Mouse (Mus musculus) heart, embryonic 16.5 days (tissue): ENCODE data around the gene Colq. TPM values are rescaled to one million over a fixed set of nuclear protein-coding genes. Genes with fewer than 3 reads are reported as not detected.
"Not testable (repeated sequence)": the region's sequence is repeated elsewhere in the genome, so short reads cannot be mapped to it uniquely, and the experiment has no call there.

Source experiments
- ATAC-seq: fragments of 200-750 bp; cut with Nextera tagmentation; replicated peaks from 2 replicates; pipeline ENCODE4 v1.8.0; 2017; ENCODE audit warnings: moderate number of reproducible peaks; ENCODE audit not compliant: insufficient read depth, low FRiP score; ENCODE audit errors: extremely low read depth
- H3K27ac ChIP-seq: fragments of 300-500 bp; sonication (generic); 2 replicates; pipeline ENCODE4 v1.5.1; 2014; ENCODE audit warnings: mild to moderate bottlenecking, low read length, control low read depth, moderate library complexity
- H3K27me3 ChIP-seq: fragments of 300-500 bp; sonication (generic); 2 replicates; pipeline ENCODE4 v1.6.1; 2014; ENCODE audit warnings: low read length, mixed read lengths; ENCODE audit not compliant: control insufficient read depth, insufficient read depth
- H3K36me3 ChIP-seq: fragments of 300-500 bp; sonication (generic); 2 replicates; pipeline ENCODE4 v1.6.1; 2014; ENCODE audit not compliant: control insufficient read depth, insufficient read depth
- H3K4me1 ChIP-seq: fragments of 300-500 bp; sonication (generic); 2 replicates; pipeline ENCODE4 v1.6.1; 2014; ENCODE audit warnings: low read length, mixed read lengths; ENCODE audit not compliant: control insufficient read depth, insufficient read depth
- H3K4me2 ChIP-seq: fragments of 300-500 bp; sonication (generic); 2 replicates; pipeline ENCODE4 v1.6.1; 2014; ENCODE audit warnings: low read depth, mild to moderate bottlenecking, control low read depth, low read length
- H3K4me3 ChIP-seq: fragments of 300-500 bp; sonication (generic); 2 replicates; pipeline ENCODE4 v1.5.1; 2014; ENCODE audit warnings: mild to moderate bottlenecking, control low read depth, low read length
- H3K9ac ChIP-seq: fragments of 300-500 bp; sonication (generic); 2 replicates; pipeline ENCODE4 v1.6.1; 2014; ENCODE audit warnings: low read length, control low read depth
- H3K9me3 ChIP-seq: fragments of 300-500 bp; sonication (generic); replicated peaks from 2 replicates; pipeline ENCODE4 v1.6.1; 2016; ENCODE audit warnings: low read length; ENCODE audit not compliant: control insufficient read depth
- WGBS: fragments of 180-500 bp; shearing (Covaris S2); extraction: QIAGEN DNeasy Blood & Tissue Kit; methylation state at CpG from one replicate; pipeline ENCODE4 v1.1.7; 2014; 5-methylcytosine and 5-hydroxymethylcytosine counted together
- polyA plus RNA-seq: library from polyadenylated mRNA; unstranded; fragments of >200 nt; fragmentation: Nextera tagmentation; extraction: Ambion mirVana; gene quantifications from 2 replicates; pipeline ENCODE4 v1.2.1, GENCODE M21; 2015

Gene Colq
- polyA plus RNA-seq, 1 experiment from 2014 or later = 18.8 TPM

DNA sequence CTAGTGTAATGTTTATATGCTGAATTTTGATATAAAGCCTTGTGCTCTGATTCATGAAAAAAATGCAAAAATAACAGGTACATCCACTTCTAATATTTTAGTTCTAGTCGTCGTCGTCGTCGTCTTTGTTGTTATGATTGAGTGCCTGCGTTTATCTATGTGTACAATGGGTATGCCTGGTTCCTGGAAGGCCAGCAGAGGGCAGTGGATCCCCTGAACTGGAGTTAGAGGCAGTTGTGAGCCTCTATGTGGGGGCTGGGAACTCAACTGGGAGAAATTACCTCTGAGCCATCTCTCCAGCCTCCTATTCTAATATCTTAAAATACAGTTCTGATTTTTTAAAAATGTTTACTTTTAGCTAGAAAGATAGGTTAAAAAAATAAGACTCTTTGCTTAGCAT lies 14.4 kb upstream of the Colq start:
- Histone ChIP-seq H3K4me2 (no peak overlapping the region), H3K36me3 (no peaks in the 10 kb centered on the region), H3K9ac (no peak overlapping the region), H3K27me3 (no peaks in the 10 kb centered on the region), H3K4me3 (no peak overlapping the region), H3K4me1 (no peaks in the 10 kb centered on the region), H3K27ac (no peak overlapping the region), H3K9me3 (no peaks in the 10 kb centered on the region)
- ATAC-seq = no peak
- 46% methylated on average over 6 of the region's 6 CpGs for WGBS

DNA sequence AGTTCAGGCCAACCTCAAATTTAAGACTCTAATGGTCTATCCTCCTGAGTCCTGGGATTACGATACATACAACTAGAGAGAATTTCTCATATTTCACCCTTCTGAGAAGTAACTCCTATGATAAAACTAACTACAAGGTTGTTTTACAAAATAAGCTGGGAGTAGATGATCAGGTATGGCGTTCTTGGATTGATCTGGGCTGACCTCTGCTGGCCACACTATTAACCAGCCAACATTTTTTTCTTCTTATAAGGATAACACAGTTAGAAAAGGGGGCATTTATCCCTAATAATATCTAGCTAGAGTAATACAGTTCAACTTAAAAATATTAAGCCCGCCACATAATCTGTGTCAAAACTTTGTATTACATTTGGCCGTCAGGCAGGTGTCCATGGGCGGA lies 13.8 kb upstream of the Colq start:
- 61% methylated on average over 5 of the region's 5 CpGs for WGBS
- no peak overlapping the region for H3K9ac ChIP-seq
- ATAC-seq = no peak

DNA sequence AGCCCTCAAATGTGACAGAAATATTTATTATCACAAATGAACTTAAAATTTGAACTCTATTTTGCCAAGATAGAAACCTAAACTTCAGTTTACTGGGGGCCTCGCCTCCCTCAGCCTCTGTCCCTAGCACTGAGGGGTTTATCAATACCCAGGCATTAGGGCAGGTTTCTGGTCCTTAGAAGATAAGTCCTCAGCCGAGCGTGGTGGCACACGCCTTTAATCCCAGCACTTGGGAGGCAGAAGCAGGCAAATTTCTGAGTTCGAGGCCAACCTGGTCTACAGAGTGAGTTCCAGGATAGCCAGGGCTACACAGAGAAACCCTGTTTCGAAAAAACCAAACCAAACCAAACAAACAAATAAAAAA lies 11.5 kb upstream of the Colq start:
- not testable (repeated sequence) for H3K36me3 ChIP-seq, H3K4me3 ChIP-seq, H3K4me1 ChIP-seq, H3K27me3 ChIP-seq, ATAC-seq, H3K9me3 ChIP-seq, H3K9ac ChIP-seq, H3K4me2 ChIP-seq, H3K27ac ChIP-seq
- WGBS = 72% methylated on average over 6 of the region's 6 CpGs

More for the DNA sequence above, 13.8 kb upstream of the Colq start:
- H3K27me3 ChIP-seq = no peaks in the 10 kb centered on the region
- no peaks in the 10 kb centered on the region for H3K36me3 ChIP-seq
- H3K4me2 ChIP-seq = no peak overlapping the region
- H3K4me1 ChIP-seq = no peaks in the 10 kb centered on the region
- H3K4me3 ChIP-seq = no peak overlapping the region
- H3K9me3 ChIP-seq = no peaks in the 10 kb centered on the region
- H3K27ac ChIP-seq = no peak overlapping the region

DNA sequence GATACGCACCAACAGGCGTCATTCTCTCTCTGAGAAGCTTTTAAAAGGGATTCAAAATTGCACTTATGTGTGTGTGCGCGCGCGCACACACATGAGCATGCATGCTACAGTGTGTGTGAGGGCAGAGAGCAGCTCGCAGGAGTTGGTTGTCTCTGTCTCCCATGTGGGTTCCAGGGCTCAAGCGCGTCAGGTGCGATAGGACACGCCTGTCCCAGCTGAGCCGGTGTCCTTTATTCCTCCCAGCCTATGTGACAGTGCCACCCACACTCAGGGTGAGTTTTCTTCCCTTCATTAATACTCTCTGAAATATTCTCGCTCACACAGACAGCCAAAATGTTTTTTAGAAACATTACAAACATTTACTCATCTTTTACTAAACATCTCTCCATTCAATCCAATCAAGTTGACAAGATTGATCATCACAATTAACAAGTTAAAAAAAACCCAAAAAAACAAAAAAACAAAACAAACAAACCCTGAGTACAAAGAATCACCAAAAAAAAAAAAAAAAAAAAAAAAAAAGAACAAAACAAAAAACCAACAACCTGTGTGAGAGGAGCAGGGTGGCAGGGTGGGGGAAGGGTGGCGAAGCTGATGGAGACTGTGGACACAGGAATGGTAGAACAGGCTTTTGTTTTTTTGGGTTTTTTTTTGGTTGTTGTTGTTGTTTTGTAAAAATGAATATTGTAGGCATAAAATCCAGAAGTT lies 10.9 kb upstream of the Colq start:
- H3K9ac ChIP-seq = no peak overlapping the region
- no peaks in the 10 kb centered on the region for H3K9me3 ChIP-seq
- no peak overlapping the region for H3K27ac ChIP-seq
- H3K36me3 ChIP-seq = no peaks in the 10 kb centered on the region
- no peak overlapping the region for H3K4me3 ChIP-seq
- WGBS = 90% methylated on average over 14 of the region's 14 CpGs
- no peak overlapping the region for H3K4me2 ChIP-seq
- no peaks in the 10 kb centered on the region for H3K4me1 ChIP-seq
- H3K27me3 ChIP-seq = no peaks in the 10 kb centered on the region
- no peak for ATAC-seq

DNA sequence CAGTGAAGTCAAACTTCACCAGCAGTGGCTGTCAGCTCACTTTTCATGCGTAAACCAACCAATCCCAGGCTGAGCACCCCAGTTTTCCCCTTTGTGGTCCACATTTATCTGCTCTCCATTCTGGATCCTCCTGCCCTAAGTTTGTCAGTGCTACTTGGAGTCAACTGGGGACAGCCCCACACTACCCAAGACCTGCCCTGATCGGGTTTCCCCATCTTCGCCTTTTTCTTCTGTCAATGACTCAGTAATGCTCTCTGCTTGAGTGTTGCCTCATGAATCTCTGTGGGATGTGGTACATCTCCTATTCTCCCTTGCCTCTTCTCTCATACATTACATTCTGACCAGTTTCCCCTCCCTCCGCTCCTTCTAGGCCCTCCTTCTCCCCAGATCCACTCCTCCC lies 6.3 kb upstream of the Colq start:
- no peaks in the 10 kb centered on the region for H3K36me3 ChIP-seq

DNA sequence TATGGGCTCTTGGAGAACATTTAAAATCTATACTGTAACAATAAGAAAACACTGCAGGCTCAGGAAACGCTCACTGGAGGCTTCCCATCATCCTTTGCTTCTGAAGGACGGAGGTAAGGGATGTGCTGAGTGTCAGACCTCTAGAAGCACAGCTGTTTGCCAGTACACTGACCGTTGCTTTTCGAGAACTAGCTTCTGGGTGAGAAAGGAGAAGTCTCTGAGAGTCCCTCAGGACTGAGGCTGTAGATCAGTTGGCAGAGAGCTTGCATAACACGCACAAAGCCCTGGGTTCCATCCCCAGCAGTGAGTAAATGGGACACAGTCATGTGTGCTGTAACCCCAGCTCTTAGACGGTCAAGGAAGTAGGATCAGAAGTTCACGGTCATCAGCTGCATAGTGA lies 5.3 kb upstream of the Colq start:
- Histone ChIP-seq H3K36me3 (no peaks in the 10 kb centered on the region), H3K4me3 (no peak overlapping the region), H3K9ac (no peak overlapping the region), H3K27me3 (no peaks in the 10 kb centered on the region), H3K27ac (no peak overlapping the region), H3K4me2 (no peak overlapping the region), H3K9me3 (no peaks in the 10 kb centered on the region), H3K4me1 (no peaks in the 10 kb centered on the region)
- ATAC-seq = no peak
- 67% methylated on average over 7 of the region's 7 CpGs for WGBS

More for the DNA sequence above, 6.3 kb upstream of the Colq start:
- no peaks in the 10 kb centered on the region for H3K4me1 ChIP-seq
- no peaks in the 10 kb centered on the region for H3K27me3 ChIP-seq
- ATAC-seq = no peak
- no peak overlapping the region for H3K4me3 ChIP-seq
- H3K27ac ChIP-seq = no peak overlapping the region
- H3K9me3 ChIP-seq = no peaks in the 10 kb centered on the region
- no peak overlapping the region for H3K4me2 ChIP-seq
- 82% methylated on average over 4 of the region's 4 CpGs for WGBS
- no peak overlapping the region for H3K9ac ChIP-seq

DNA sequence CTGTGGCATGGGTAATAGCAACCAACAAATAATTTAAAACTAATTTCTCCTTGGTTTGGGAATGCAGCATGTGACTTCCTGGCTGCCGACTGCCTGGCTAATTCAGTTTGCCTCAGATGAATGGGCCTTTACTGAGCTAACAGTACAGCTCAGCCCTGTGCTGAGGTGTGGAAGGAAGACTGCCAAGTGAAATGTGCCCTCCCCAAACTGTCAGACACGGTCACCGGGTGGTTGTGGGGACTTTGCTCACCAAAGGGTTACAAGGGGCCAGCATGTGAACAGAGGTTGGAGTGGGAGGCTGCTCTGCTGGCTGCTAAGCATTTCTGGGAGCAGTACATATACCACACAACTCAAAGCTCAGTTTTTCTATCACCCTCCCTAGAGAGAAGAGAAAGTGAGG lies 3.5 kb upstream of the Colq start:
- Histone ChIP-seq H3K4me3 (no peak overlapping the region), H3K36me3 (no peaks in the 10 kb centered on the region), H3K9ac (no peak overlapping the region), H3K27me3 (no peaks in the 10 kb centered on the region), H3K4me1 (no peaks in the 10 kb centered on the region), H3K9me3 (no peaks in the 10 kb centered on the region), H3K4me2 (no peak overlapping the region), H3K27ac (no peak overlapping the region)
- no peak for ATAC-seq
- 61% methylated on average over 3 of the region's 3 CpGs for WGBS

DNA sequence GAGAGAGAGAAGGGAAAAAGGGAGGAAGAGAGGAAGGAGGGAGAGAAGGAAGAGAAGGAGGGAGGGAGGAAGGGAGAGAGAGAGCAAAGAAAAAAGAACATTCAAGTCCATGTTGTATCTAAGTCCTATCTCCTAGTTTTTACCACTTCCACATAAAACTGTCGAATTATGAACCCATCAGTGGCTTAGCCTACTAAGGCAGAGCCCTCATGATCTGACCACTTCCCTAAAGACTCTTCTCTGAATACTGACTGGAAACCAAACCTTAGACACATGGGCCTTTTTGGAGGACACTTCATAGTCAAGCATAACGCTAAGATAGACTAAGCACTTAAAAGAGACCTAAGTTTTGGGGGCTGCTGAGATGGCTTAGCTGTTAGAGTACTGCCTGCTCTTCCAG lies 1.9 kb upstream of the Colq start:
- H3K9me3 ChIP-seq = no peaks in the 10 kb centered on the region
- no peak overlapping the region for H3K9ac ChIP-seq
- no peak overlapping the region for H3K27ac ChIP-seq
- H3K27me3 ChIP-seq = no peaks in the 10 kb centered on the region
- 67% methylated on average over 2 of the region's 2 CpGs for WGBS
- no peaks in the 10 kb centered on the region for H3K36me3 ChIP-seq
- no peak overlapping the region for H3K4me3 ChIP-seq
- no peak overlapping the region for H3K4me2 ChIP-seq
- ATAC-seq = no peak
- no peaks in the 10 kb centered on the region for H3K4me1 ChIP-seq

DNA sequence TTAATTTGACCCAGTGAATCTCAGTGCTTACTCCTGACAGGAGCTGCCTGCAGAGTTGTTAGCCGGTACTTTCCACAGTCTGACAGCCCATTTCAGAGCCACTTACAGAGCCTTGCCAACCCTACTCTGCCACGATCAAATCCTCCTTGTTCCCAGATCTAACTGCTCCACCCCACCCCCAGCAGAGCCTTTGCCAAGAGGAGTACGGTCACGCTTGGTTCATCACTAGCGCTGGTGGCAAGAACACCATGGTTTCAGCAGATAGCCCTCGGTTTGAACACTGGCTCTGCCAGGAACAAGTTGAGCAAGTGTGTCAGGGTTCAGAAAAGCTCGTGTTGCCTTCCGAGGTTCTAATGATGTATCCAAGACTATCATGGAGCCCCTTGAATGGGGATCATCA lies 4.7 kb downstream of the Colq start:
- 84% methylated on average over 8 of the region's 8 CpGs for WGBS
- no peaks in the 10 kb centered on the region for H3K9me3 ChIP-seq
- ATAC-seq = no peak
- no peak overlapping the region for H3K9ac ChIP-seq
- H3K27ac ChIP-seq = no peak overlapping the region
- H3K27me3 ChIP-seq = no peaks in the 10 kb centered on the region
- H3K4me2 ChIP-seq = no peak overlapping the region
- H3K36me3 ChIP-seq = no peaks in the 10 kb centered on the region
- no peaks in the 10 kb centered on the region for H3K4me1 ChIP-seq
- H3K4me3 ChIP-seq = no peak overlapping the region
